Mouse (Mus musculus) liver, embryonic 14.5 days (tissue): ENCODE results near the gene Tmc8. TPM values are rescaled to one million over a fixed set of nuclear protein-coding genes. Genes with fewer than 3 reads are reported as not detected.

Experiments used
- ATAC-seq: fragments of 200-750 bp; cut with Nextera tagmentation; 2 replicates; pipeline ENCODE4 v1.8.0; 2017; ENCODE audit warnings: moderate number of reproducible peaks, mild to moderate bottlenecking, moderate library complexity; ENCODE audit not compliant: insufficient read depth
- DNase-seq, 3 experiments: peaks; one replicate each; pipeline ENCODE4 v3.0.0-alpha.2; 2012 to 2013; ENCODE audit warnings: low read depth in 3 of 3, low spot score in 3 of 3
- H3K27ac ChIP-seq: fragments of 300-500 bp; sonication (generic); 2 replicates; pipeline ENCODE4 v1.5.1; 2014; ENCODE audit warnings: moderate library complexity, mild to moderate bottlenecking, control low read depth, inconsistent platforms
- H3K27me3 ChIP-seq: fragments of 300-500 bp; sonication (generic); 2 replicates; pipeline ENCODE4 v1.6.1; 2014; ENCODE audit warnings: mild to moderate bottlenecking, low read length, moderate library complexity; ENCODE audit not compliant: control insufficient read depth, insufficient read depth
- H3K36me3 ChIP-seq: fragments of 300-500 bp; sonication (generic); replicated peaks from 2 replicates; pipeline ENCODE4 v1.6.1; 2014; ENCODE audit warnings: low read depth; ENCODE audit not compliant: control insufficient read depth, insufficient read depth
- H3K4me1 ChIP-seq, 2 experiments: fragments of 200-500 bp in 1 of 2; fragments of 300-500 bp in 1 of 2; sonication (generic) in 1 of 2; replicated peaks; 2 replicates each; pipeline ENCODE4 v1.6.1; 2012 to 2014; ENCODE audit warnings: antibody characterized with exemption in 1 of 2, inconsistent platforms in 1 of 2, low read length in 1 of 2; ENCODE audit not compliant: control insufficient read depth in 2 of 2, insufficient read depth in 2 of 2
- H3K4me2 ChIP-seq: fragments of 300-500 bp; sonication (generic); 2 replicates; pipeline ENCODE4 v1.6.1; 2014; ENCODE audit warnings: low read depth, mild to moderate bottlenecking, control low read depth, moderate library complexity
- H3K4me3 ChIP-seq, 2 experiments: fragments of 200-500 bp in 1 of 2; fragments of 300-500 bp in 1 of 2; sonication (generic) in 1 of 2; 2 replicates each; pipeline ENCODE4 v1.5.1; 2012 to 2014; ENCODE audit warnings: low read depth in 2 of 2, low read length in 2 of 2, mild to moderate bottlenecking in 2 of 2, control low read depth in 1 of 2, inconsistent platforms in 1 of 2, moderate library complexity in 1 of 2; ENCODE audit not compliant: insufficient read depth in 1 of 2
- H3K9ac ChIP-seq: fragments of 300-500 bp; sonication (generic); replicated peaks from 2 replicates; pipeline ENCODE4 v1.6.1; 2014; ENCODE audit warnings: mild to moderate bottlenecking, control low read depth, moderate library complexity
- H3K9me3 ChIP-seq: fragments of 300-500 bp; sonication (generic); 2 replicates; pipeline ENCODE4 v1.6.1; 2016; ENCODE audit warnings: low read length, mixed read lengths; ENCODE audit not compliant: control insufficient read depth
- CTCF ChIP-seq: IDR thresholded peaks from 2 replicates; pipeline ENCODE4 v1.5.1; 2016; ENCODE audit warnings: antibody characterized with exemption, low read depth, control low read depth
- EP300 ChIP-seq: IDR thresholded peaks from 2 replicates; pipeline ENCODE4 v1.6.1; 2016; ENCODE audit warnings: antibody characterized with exemption, low read depth
- WGBS: fragments of 180-500 bp; shearing (Covaris S2); extraction: QIAGEN DNeasy Blood & Tissue Kit; methylation state at CpG from one replicate; pipeline ENCODE4 v1.1.7; 2014; ENCODE audit not compliant: insufficient replicate concordance; 5-methylcytosine and 5-hydroxymethylcytosine counted together
- polyA plus RNA-seq, 2 experiments: library from polyadenylated mRNA; depleted of rRNA in 1 of 2; stranded (reverse) in 1 of 2; unstranded in 1 of 2; fragments of >200 nt; fragmentation: Nextera tagmentation in 1 of 2; extraction: Ambion mirVana in 1 of 2; gene quantifications; 2 replicates each; pipeline versions ENCODE4 v1.2.1 to v1.2.3; 2012 to 2014

The Tmc8 gene
- polyA plus RNA-seq, 2 experiments: 9.9 to 29.8 TPM

- Histone ChIP-seq H3K9me3 (no peaks in the 10 kb centered on the region), H3K36me3 (peaks cover 39% of the 10 kb centered on the region), H3K27ac (no peak overlapping the region), H3K27me3 (no peaks in the 10 kb centered on the region), H3K4me3 (no peak overlapping the region), H3K4me1 (no peaks in the 10 kb centered on the region), H3K9ac (no peak overlapping the region), H3K4me2 (no peak overlapping the region)
- ATAC-seq (no peak), DNase-seq (no peak)
- WGBS: 82% methylated on average over 9 of the region's 9 CpGs
- TF ChIP-seq CTCF (no peak), EP300 (no peak)
Measured at GRCm38 (mm10) chr11:117764319-117764718, 17.6 kb upstream of the Tmc8 start.

GRCm38 (mm10) chr11:117765361-117765760, 16.5 kb upstream of the Tmc8 start:
- Histone ChIP-seq H3K36me3 (peaks cover 45% of the 10 kb centered on the region), H3K4me3 (no peak overlapping the region), H3K27ac (no peak overlapping the region), H3K27me3 (no peaks in the 10 kb centered on the region), H3K4me1 (no peaks in the 10 kb centered on the region), H3K9ac (no peak overlapping the region), H3K4me2 (no peak overlapping the region), H3K9me3 (no peaks in the 10 kb centered on the region)
- TF ChIP-seq CTCF (no peak), EP300 (no peak)
- 82% methylated on average over 5 of the region's 5 CpGs for WGBS
- DNase-seq (no peak), ATAC-seq (no peak)

- H3K36me3 ChIP-seq: peaks cover 54% of the 10 kb centered on the region
- TF ChIP-seq EP300 (no peak), CTCF (no peak)
- H3K9ac ChIP-seq: no peak overlapping the region
- no peaks in the 10 kb centered on the region for H3K27me3 ChIP-seq
- DNase-seq (no peak), ATAC-seq (no peak)
- H3K4me2 ChIP-seq: no peak overlapping the region
- H3K9me3 ChIP-seq: no peaks in the 10 kb centered on the region
- no peaks in the 10 kb centered on the region for H3K4me1 ChIP-seq
- no peak overlapping the region for H3K4me3 ChIP-seq
- WGBS: 89% methylated on average over 3 of the region's 3 CpGs
- no peak overlapping the region for H3K27ac ChIP-seq
Measured at GRCm38 (mm10) chr11:117766275-117766674, 15.6 kb upstream of the Tmc8 start.

- 89% methylated on average over 20 of the region's 20 CpGs for WGBS
- TF ChIP-seq EP300: no peak
- TF ChIP-seq CTCF: no peak
Measured at GRCm38 (mm10) chr11:117768725-117769682, 12.9 kb upstream of the Tmc8 start.

GRCm38 (mm10) chr11:117769683-117770047, 12.2 kb upstream of the Tmc8 start:
- TF ChIP-seq EP300: no peak
- no peak for TF ChIP-seq CTCF
- H3K9me3 ChIP-seq: no peaks in the 10 kb centered on the region
- peaks cover 79% of the 10 kb centered on the region for H3K36me3 ChIP-seq
- no peak overlapping the region for H3K9ac ChIP-seq
- no peak overlapping the region for H3K27ac ChIP-seq
- no peak overlapping the region for H3K4me3 ChIP-seq
- no peak for DNase-seq
- ATAC-seq: no peak
- H3K27me3 ChIP-seq: no peaks in the 10 kb centered on the region
- no peaks in the 10 kb centered on the region for H3K4me1 ChIP-seq
- H3K4me2 ChIP-seq: no peak overlapping the region
- 93% methylated on average over 7 of the region's 7 CpGs for WGBS

More at GRCm38 (mm10) chr11:117768725-117769682, 12.9 kb upstream of the Tmc8 start:
- ATAC-seq: no peak
- H3K27me3 ChIP-seq: no peaks in the 10 kb centered on the region
- no peaks in the 10 kb centered on the region for H3K9me3 ChIP-seq
- H3K4me3 ChIP-seq: no peak overlapping the region
- no peak for DNase-seq
- no peaks in the 10 kb centered on the region for H3K4me1 ChIP-seq
- no peak overlapping the region for H3K4me2 ChIP-seq
- H3K36me3 ChIP-seq: peaks cover 76% of the 10 kb centered on the region
- no peak overlapping the region for H3K27ac ChIP-seq
- no peak overlapping the region for H3K9ac ChIP-seq
